Mouse (Mus musculus): ENCODE results near the gene Dpm3. TPM values are rescaled to one million over a fixed set of nuclear protein-coding genes. Genes with fewer than 3 reads are reported as not detected.

Gene Dpm3
- polyA plus RNA-seq, 1 experiment from 2014 or later: 106 TPM

GRCm38 (mm10) chr3:89295685-89296230 is 36.6 kb downstream of the Dpm3 start:
- ATAC-seq (ENCODE audit: insufficient number of reproducible peaks, low FRiP score, low TSS enrichment, low read depth): no peak

GRCm38 (mm10) chr3:89296761-89297396 is 37.7 kb downstream of the Dpm3 start:
- DNase-seq (ENCODE audit: low spot score) (no peak), ATAC-seq (ENCODE audit: insufficient number of reproducible peaks, low FRiP score, low TSS enrichment, low read depth) (no peak)
- Histone ChIP-seq H3K4me2 (ENCODE audit: low read depth, severe bottlenecking) (no peak overlapping the region), H3K9ac (ENCODE audit: low read length) (no peak overlapping the region), H3K4me1 (ENCODE audit: control insufficient read depth, insufficient read depth, low read length) (no peaks in the 10 kb centered on the region), H3K36me3 (ENCODE audit: control insufficient read depth, insufficient read depth, low read length) (no peaks in the 10 kb centered on the region), H3K27me3 (ENCODE audit: control insufficient read depth, insufficient read depth, low read length) (no peaks in the 10 kb centered on the region), H3K27ac (replicated peaks; ENCODE audit: low read depth, low read length) (no peak overlapping the region), H3K4me3 (ENCODE audit: low read depth, low read length) (no peak overlapping the region), H3K9me3 (ENCODE audit: control insufficient read depth, low read length) (no peaks in the 10 kb centered on the region)
- WGBS: 86% methylated on average over 11 of the region's 11 CpGs

More at GRCm38 (mm10) chr3:89295685-89296230, 36.6 kb downstream of the Dpm3 start:
- 86% methylated on average over 8 of the region's 8 CpGs for WGBS
- Histone ChIP-seq H3K27me3 (ENCODE audit: control insufficient read depth, insufficient read depth, low read length) (no peaks in the 10 kb centered on the region), H3K27ac (replicated peaks; ENCODE audit: low read depth, low read length) (no peak overlapping the region), H3K36me3 (ENCODE audit: control insufficient read depth, insufficient read depth, low read length) (no peaks in the 10 kb centered on the region), H3K4me2 (ENCODE audit: low read depth, severe bottlenecking) (no peak overlapping the region), H3K4me1 (ENCODE audit: control insufficient read depth, insufficient read depth, low read length) (no peaks in the 10 kb centered on the region), H3K9me3 (ENCODE audit: control insufficient read depth, low read length) (no peaks in the 10 kb centered on the region), H3K9ac (ENCODE audit: low read length) (no peak overlapping the region), H3K4me3 (ENCODE audit: low read depth, low read length) (no peak overlapping the region)
- DNase-seq (ENCODE audit: low spot score): no peak

- H3K9me3 ChIP-seq (ENCODE audit: control insufficient read depth, low read length): no peaks in the 10 kb centered on the region
- 84% methylated on average over 6 of the region's 6 CpGs for WGBS
- H3K4me3 ChIP-seq (ENCODE audit: low read depth, low read length): no peak overlapping the region
- H3K4me2 ChIP-seq (ENCODE audit: low read depth, severe bottlenecking): no peak overlapping the region
- no peaks in the 10 kb centered on the region for H3K4me1 ChIP-seq (ENCODE audit: control insufficient read depth, insufficient read depth, low read length)
- H3K36me3 ChIP-seq (ENCODE audit: control insufficient read depth, insufficient read depth, low read length): no peaks in the 10 kb centered on the region
- ATAC-seq (ENCODE audit: insufficient number of reproducible peaks, low FRiP score, low TSS enrichment, low read depth) (no peak), DNase-seq (ENCODE audit: low spot score) (no peak)
- no peak overlapping the region for H3K9ac ChIP-seq (ENCODE audit: low read length)
- H3K27ac ChIP-seq (replicated peaks; ENCODE audit: low read depth, low read length): no peak overlapping the region
- no peaks in the 10 kb centered on the region for H3K27me3 ChIP-seq (ENCODE audit: control insufficient read depth, insufficient read depth, low read length)
Observed at GRCm38 (mm10) chr3:89298908-89299307, 39.8 kb downstream of the Dpm3 start.

- Histone ChIP-seq H3K36me3 (ENCODE audit: control insufficient read depth, insufficient read depth, low read length) (no peaks in the 10 kb centered on the region), H3K4me2 (ENCODE audit: low read depth, severe bottlenecking) (peak overlapping the region; percentile 46), H3K9ac (ENCODE audit: low read length) (peak overlapping the region; percentile 38), H3K4me1 (ENCODE audit: control insufficient read depth, insufficient read depth, low read length) (no peaks in the 10 kb centered on the region), H3K9me3 (ENCODE audit: control insufficient read depth, low read length) (no peaks in the 10 kb centered on the region), H3K4me3 (ENCODE audit: low read depth, low read length) (no peak overlapping the region), H3K27ac (replicated peaks; ENCODE audit: low read depth, low read length) (no peak overlapping the region), H3K27me3 (ENCODE audit: control insufficient read depth, insufficient read depth, low read length) (no peaks in the 10 kb centered on the region)
- DNase-seq (ENCODE audit: low spot score) (peak; percentile 69), ATAC-seq (ENCODE audit: insufficient number of reproducible peaks, low FRiP score, low TSS enrichment, low read depth) (no peak)
- 3% methylated on average over 14 of the region's 14 CpGs for WGBS
Observed at GRCm38 (mm10) chr3:89299499-89299898, 40.3 kb downstream of the Dpm3 start.

- Histone ChIP-seq H3K36me3 (ENCODE audit: control insufficient read depth, insufficient read depth, low read length) (no peaks in the 10 kb centered on the region), H3K4me3 (ENCODE audit: low read depth, low read length) (no peak overlapping the region), H3K9me3 (ENCODE audit: control insufficient read depth, low read length) (no peaks in the 10 kb centered on the region), H3K4me1 (ENCODE audit: control insufficient read depth, insufficient read depth, low read length) (no peaks in the 10 kb centered on the region), H3K27ac (replicated peaks; ENCODE audit: low read depth, low read length) (no peak overlapping the region), H3K27me3 (ENCODE audit: control insufficient read depth, insufficient read depth, low read length) (no peaks in the 10 kb centered on the region), H3K4me2 (ENCODE audit: low read depth, severe bottlenecking) (peak overlapping the region; percentile 46; the same call in 1 of the 2 replicates), H3K9ac (ENCODE audit: low read length) (no peak overlapping the region; the same call in 1 of the 2 replicates)
- 64% methylated on average over 1 of the region's 1 CpGs for WGBS
- DNase-seq (ENCODE audit: low spot score) (no peak), ATAC-seq (ENCODE audit: insufficient number of reproducible peaks, low FRiP score, low TSS enrichment, low read depth) (no peak)
Observed at GRCm38 (mm10) chr3:89300071-89300470, 40.9 kb downstream of the Dpm3 start.

GRCm38 (mm10) chr3:89300514-89300913 is 41.4 kb downstream of the Dpm3 start:
- H3K4me3 ChIP-seq (ENCODE audit: low read depth, low read length): no peak overlapping the region
- no peak overlapping the region for H3K9ac ChIP-seq (ENCODE audit: low read length)
- H3K27me3 ChIP-seq (ENCODE audit: control insufficient read depth, insufficient read depth, low read length): no peaks in the 10 kb centered on the region
- H3K36me3 ChIP-seq (ENCODE audit: control insufficient read depth, insufficient read depth, low read length): no peaks in the 10 kb centered on the region
- DNase-seq (ENCODE audit: low spot score): no peak
- no peaks in the 10 kb centered on the region for H3K9me3 ChIP-seq (ENCODE audit: control insufficient read depth, low read length)
- 76% methylated on average over 2 of the region's 2 CpGs for WGBS
- H3K4me2 ChIP-seq (ENCODE audit: low read depth, severe bottlenecking): no peak overlapping the region
- H3K27ac ChIP-seq (replicated peaks; ENCODE audit: low read depth, low read length): no peak overlapping the region
- no peak for ATAC-seq (ENCODE audit: insufficient number of reproducible peaks, low FRiP score, low TSS enrichment, low read depth)
- H3K4me1 ChIP-seq (ENCODE audit: control insufficient read depth, insufficient read depth, low read length): no peaks in the 10 kb centered on the region

- no peak for ATAC-seq (ENCODE audit: insufficient number of reproducible peaks, low FRiP score, low TSS enrichment, low read depth)
- 61% methylated on average over 6 of the region's 6 CpGs for WGBS
- DNase-seq (ENCODE audit: low spot score): no peak
- Histone ChIP-seq H3K9me3 (ENCODE audit: control insufficient read depth, low read length) (no peaks in the 10 kb centered on the region), H3K36me3 (ENCODE audit: control insufficient read depth, insufficient read depth, low read length) (no peaks in the 10 kb centered on the region), H3K27ac (replicated peaks; ENCODE audit: low read depth, low read length) (no peak overlapping the region), H3K4me3 (ENCODE audit: low read depth, low read length) (no peak overlapping the region), H3K4me2 (ENCODE audit: low read depth, severe bottlenecking) (no peak overlapping the region), H3K9ac (ENCODE audit: low read length) (no peak overlapping the region), H3K27me3 (ENCODE audit: control insufficient read depth, insufficient read depth, low read length) (no peaks in the 10 kb centered on the region), H3K4me1 (ENCODE audit: control insufficient read depth, insufficient read depth, low read length) (no peaks in the 10 kb centered on the region)
Observed at GRCm38 (mm10) chr3:89304440-89304839, 45.3 kb downstream of the Dpm3 start.

- H3K4me2 ChIP-seq (ENCODE audit: low read depth, severe bottlenecking): no peak overlapping the region
- H3K9ac ChIP-seq (ENCODE audit: low read length): no peak overlapping the region
- DNase-seq (ENCODE audit: low spot score): no peak
- ATAC-seq (ENCODE audit: insufficient number of reproducible peaks, low FRiP score, low TSS enrichment, low read depth): no peak
- H3K36me3 ChIP-seq (ENCODE audit: control insufficient read depth, insufficient read depth, low read length): no peaks in the 10 kb centered on the region
- no peaks in the 10 kb centered on the region for H3K4me1 ChIP-seq (ENCODE audit: control insufficient read depth, insufficient read depth, low read length)
- WGBS: 80% methylated on average over 4 of the region's 4 CpGs
- H3K9me3 ChIP-seq (ENCODE audit: control insufficient read depth, low read length): no peaks in the 10 kb centered on the region
- no peak overlapping the region for H3K27ac ChIP-seq (replicated peaks; ENCODE audit: low read depth, low read length)
- no peaks in the 10 kb centered on the region for H3K27me3 ChIP-seq (ENCODE audit: control insufficient read depth, insufficient read depth, low read length)
- H3K4me3 ChIP-seq (ENCODE audit: low read depth, low read length): no peak overlapping the region
Observed at GRCm38 (mm10) chr3:89305105-89305504, 45.9 kb downstream of the Dpm3 start.

Data from limb, embryonic 11.5 days (tissue).